Mouse (Mus musculus) R1 (cell line): ENCODE measurements around the gene Cs.

Experiments used
- DNase-seq: peaks from one replicate; pipeline ENCODE4 v3.0.0-alpha.2; 2018; ENCODE audit warnings: low read depth, low spot score

Gene Cs

DNA sequence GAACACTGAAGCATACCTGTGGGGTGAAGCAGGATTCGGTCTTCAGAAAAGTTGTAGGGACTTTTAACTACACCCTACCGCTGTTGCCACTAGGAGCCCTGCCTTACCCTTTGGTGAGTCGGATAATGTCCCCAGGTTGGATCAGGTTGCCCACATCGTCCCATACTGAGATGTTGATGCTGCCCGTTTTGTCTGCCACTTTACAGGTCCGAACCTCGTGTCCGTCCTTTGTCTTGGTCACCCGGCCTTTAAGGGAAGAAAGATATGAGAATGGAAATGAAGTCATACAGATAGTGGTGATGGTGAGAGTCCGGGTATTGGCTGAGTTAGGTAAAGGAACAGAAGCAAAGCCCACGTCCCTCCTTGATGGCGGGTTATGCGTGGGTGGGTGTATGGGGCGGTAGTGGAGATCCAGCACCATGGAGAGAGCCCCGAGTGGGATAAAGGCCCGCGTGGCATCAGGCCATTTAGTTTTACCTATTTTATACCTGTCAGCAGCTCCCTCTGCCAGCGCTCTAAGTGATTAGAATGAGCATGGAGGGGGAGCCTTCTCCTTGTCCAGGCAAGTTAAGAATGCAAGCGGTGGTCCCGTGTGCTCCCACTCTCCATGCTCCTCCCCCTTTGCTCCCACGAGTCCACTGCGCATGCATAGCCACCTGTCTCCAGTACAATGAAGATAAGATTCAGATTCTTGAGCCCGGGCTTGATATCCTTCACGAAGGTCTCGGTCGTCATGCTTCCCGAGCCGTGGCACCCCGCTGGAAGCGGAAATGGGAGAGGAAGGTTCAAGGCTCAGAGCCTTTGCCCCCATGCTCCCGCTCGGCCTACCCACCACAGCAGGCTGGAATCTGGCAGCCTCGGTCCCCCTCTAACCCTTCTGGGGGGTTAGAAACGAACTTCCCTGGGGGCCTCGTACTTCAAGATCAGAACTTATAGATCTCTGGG, 71.3 kb downstream of the Cs start:
- peak; percentile 76 for DNase-seq

DNA sequence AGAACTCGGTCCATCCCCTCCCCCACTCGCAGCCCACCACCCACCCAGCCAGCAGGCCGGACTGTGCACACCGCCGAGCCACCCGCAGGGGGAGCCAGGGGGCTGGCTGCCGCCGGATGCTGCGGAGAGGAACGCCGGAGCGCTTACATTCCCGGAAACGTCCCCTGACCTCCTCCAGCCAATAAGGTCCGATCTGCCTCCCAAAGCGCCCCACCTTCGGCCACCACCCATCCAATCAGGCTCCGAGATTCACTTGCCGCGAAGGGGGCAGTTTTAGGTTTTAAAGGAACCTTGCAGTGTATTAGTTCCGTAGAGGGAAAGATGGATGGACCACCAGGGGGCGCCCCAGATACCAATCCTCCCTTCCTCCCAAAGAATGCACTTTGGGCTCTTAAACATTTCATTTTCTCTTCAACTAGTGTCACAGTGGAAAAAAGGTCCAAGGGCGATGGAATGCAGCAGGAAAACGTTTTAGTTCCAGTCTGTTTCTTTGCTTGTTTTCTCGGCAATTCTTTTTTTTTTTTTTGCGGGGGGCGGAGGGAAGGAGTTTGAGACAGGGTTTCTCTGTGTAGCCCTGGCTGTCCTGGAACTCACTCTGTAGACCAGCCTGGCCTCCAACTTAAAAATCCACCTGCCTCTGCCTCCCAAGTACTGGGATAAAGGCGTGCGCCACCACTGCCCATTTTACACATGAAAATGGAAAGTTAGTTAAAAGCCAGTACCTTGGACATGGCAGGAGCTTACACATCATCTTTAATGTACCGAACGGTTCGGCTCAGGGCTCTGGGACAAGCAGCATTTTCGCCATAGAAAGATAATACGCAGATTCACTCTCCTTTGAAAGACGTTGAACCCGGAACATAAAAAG, 72.4 kb downstream of the Cs start:
- DNase-seq: peak; percentile 99

DNA sequence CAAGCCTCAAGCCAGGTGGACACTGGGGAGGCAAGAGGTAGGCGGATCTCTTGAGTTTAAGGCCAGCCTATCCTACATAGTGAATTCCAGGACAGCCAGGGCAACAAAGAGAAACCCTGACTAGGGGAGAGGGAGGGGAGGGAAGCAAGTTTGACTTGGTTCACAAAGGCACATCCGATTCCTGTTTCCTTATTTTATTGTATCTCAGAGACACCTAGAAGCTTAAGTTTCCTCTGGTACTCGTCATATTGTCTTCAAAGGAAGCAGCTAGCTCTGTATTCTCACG, 73.0 kb downstream of the Cs start:
- peak; percentile 60 for DNase-seq

DNA sequence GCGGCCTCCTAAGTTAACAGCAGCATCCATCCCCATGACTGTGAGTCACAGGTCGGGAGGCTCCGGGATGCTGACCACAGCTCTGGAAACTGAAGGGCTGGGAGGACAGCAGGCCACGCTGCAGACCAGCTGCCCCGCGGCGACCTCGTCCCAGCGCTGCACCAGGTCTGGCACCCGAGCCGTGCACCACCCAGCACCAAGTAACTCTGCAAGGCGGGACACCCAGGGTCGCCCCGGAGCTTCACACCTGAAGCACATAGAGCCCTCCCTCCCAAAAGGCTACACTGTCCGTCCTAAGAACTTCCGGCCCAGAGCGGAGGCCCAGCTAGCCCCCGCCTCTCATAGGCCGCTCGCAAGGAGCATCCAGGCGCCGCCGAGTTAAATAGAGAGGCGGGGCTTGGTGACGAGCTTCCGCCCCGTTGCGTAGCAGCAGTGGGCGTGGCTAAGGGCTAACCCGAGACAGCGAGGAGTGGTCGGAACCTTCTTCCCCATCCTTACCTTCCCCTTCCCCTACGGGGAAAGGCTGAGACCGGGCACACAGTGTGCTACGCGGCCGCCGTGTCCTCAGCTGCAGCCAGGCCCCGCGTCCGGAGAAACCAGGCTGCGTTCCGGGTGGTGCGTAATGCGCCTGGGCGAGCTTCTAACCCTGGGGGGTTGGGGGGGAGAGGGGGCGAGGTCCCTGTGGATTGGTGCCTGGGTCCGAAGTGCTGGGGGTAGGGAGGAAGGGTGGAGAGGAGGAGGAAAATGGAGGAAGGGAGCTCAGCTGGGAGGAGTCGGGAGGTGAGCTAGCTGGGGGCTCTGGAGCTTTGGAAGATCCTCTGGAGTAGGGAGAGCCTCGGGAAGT, 73.9 kb downstream of the Cs start, which contains the start of the genes Nabp2 and Rnf41:
Gene Nabp2 (minus strand): TSS at position 282 of the 844 bp plus-strand sequence.
Gene Rnf41 (plus strand): TSS at position 447 of the 844 bp plus-strand sequence.
- DNase-seq: peak; percentile 99

DNA sequence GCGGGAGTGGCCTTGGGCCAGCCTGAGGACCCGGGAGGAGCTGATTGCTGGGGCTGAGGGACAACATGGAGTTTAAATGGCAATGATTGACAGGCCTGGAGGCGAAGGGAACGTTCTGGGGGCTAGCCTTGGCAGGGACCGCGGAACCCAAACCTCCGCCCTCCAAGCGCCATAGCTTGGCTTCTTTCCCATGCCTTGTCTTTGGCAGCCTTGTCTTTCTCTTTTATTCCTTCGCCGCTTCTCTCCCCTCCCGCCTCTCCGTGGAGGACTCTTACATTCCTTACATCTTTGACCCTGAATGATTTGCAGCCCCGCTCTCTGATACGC, 74.5 kb downstream of the Cs start:
- DNase-seq: no peak
